Mouse (Mus musculus): ENCODE results near the gene Pet100. TPM values are rescaled to one million over a fixed set of nuclear protein-coding genes. Genes with fewer than 3 reads are reported as not detected.
"Not testable (repeated sequence)": the region's sequence is repeated elsewhere in the genome, so short reads cannot be mapped to it uniquely, and the experiment has no call there.

Gene Pet100
- 83.5 and 91.0 TPM in 2 replicates for polyA plus RNA-seq (2015; fragmentation: Nextera tagmentation; extraction: Ambion mirVana)

- H3K27ac ChIP-seq = no peak within 1 kb of the TSS
- WGBS = under 1% methylated on average over 33 of the region's 37 CpGs
- ATAC-seq (ENCODE audit: borderline replicate concordance, extremely low read depth, low FRiP score, low TSS enrichment) = peak; percentile 98
Measured at GRCm38 (mm10) chr8:3621199-3621970, at the start of gene Pet100, which contains the start of gene Xab2. TSS of gene Pet100 (plus strand) at chr8:3621548. TSS of gene Xab2 (minus strand) at chr8:3621316.

GRCm38 (mm10) chr8:3574546-3574945, 46.8 kb upstream of the Pet100 start:
- 0 out of 2 replicates have a peak, but pooled peaks cover 3% of the 10 kb centered on the region for H3K4me1 ChIP-seq
- no peaks in the 10 kb centered on the region for H3K27me3 ChIP-seq
- H3K9ac ChIP-seq = no peak overlapping the region
- ATAC-seq (ENCODE audit: borderline replicate concordance, extremely low read depth, low FRiP score, low TSS enrichment) = no peak
- 87% methylated on average over 3 of the region's 3 CpGs for WGBS
- H3K27ac ChIP-seq = no peak overlapping the region
- no peaks in the 10 kb centered on the region for H3K36me3 ChIP-seq
- no peak overlapping the region for H3K4me3 ChIP-seq
- H3K4me2 ChIP-seq = no peak overlapping the region
- no peaks in the 10 kb centered on the region for H3K9me3 ChIP-seq

More at GRCm38 (mm10) chr8:3621199-3621970, at the start of gene Pet100, which contains the start of gene Xab2:
- peak within 1 kb of the TSS; percentile 79 for H3K4me3 ChIP-seq
- H3K9ac ChIP-seq = peak within 1 kb of the TSS; percentile 71
- peaks cover 10% of the 10 kb centered on the region for H3K36me3 ChIP-seq
- no peaks in the 10 kb centered on the region for H3K9me3 ChIP-seq
- H3K4me1 ChIP-seq = peaks cover 17% of the 10 kb centered on the region
- no peaks in the 10 kb centered on the region for H3K27me3 ChIP-seq
- H3K4me2 ChIP-seq = peak within 1 kb of the TSS; percentile 68

- Histone ChIP-seq H3K4me3 (no peak overlapping the region), H3K36me3 (no peaks in the 10 kb centered on the region), H3K27ac (no peak overlapping the region), H3K4me1 (0 out of 2 replicates have a peak, but pooled peaks cover 4% of the 10 kb centered on the region), H3K4me2 (no peak overlapping the region), H3K9ac (no peak overlapping the region), H3K9me3 (no peaks in the 10 kb centered on the region), H3K27me3 (no peaks in the 10 kb centered on the region)
- ATAC-seq (ENCODE audit: borderline replicate concordance, extremely low read depth, low FRiP score, low TSS enrichment) = no peak
- 64% methylated on average over 15 of the region's 15 CpGs for WGBS
Measured at GRCm38 (mm10) chr8:3576211-3576960, 45.0 kb upstream of the Pet100 start.

GRCm38 (mm10) chr8:3579390-3580364, 41.7 kb upstream of the Pet100 start:
- H3K27ac ChIP-seq = peak overlapping the region; percentile 25

GRCm38 (mm10) chr8:3581961-3582360, 39.4 kb upstream of the Pet100 start:
- not testable (repeated sequence) for H3K27me3 ChIP-seq; H3K27ac ChIP-seq; H3K36me3 ChIP-seq; ATAC-seq (ENCODE audit: borderline replicate concordance, extremely low read depth, low FRiP score, low TSS enrichment); H3K4me2 ChIP-seq; H3K4me1 ChIP-seq; H3K4me3 ChIP-seq; H3K9me3 ChIP-seq; H3K9ac ChIP-seq
- 87% methylated on average over 3 of the region's 3 CpGs for WGBS

More at GRCm38 (mm10) chr8:3579390-3580364, 41.7 kb upstream of the Pet100 start:
- H3K4me1 ChIP-seq = 0 out of 2 replicates have a peak, but pooled peaks cover 4% of the 10 kb centered on the region
- peak; percentile 67 for ATAC-seq (ENCODE audit: borderline replicate concordance, extremely low read depth, low FRiP score, low TSS enrichment)
- H3K27me3 ChIP-seq = no peaks in the 10 kb centered on the region
- 58% methylated on average over 9 of the region's 9 CpGs for WGBS
- no peak overlapping the region for H3K9ac ChIP-seq
- H3K4me2 ChIP-seq = no peak overlapping the region
- H3K9me3 ChIP-seq = no peaks in the 10 kb centered on the region
- no peaks in the 10 kb centered on the region for H3K36me3 ChIP-seq
- H3K4me3 ChIP-seq = no peak overlapping the region

- no peak overlapping the region for H3K27ac ChIP-seq
- no peak overlapping the region for H3K4me3 ChIP-seq
- ATAC-seq (ENCODE audit: borderline replicate concordance, extremely low read depth, low FRiP score, low TSS enrichment) = no peak
- no peak overlapping the region for H3K4me2 ChIP-seq
- 0 out of 2 replicates have a peak, but pooled peaks cover 7% of the 10 kb centered on the region for H3K4me1 ChIP-seq
- WGBS = 77% methylated on average over 2 of the region's 2 CpGs
- no peaks in the 10 kb centered on the region for H3K9me3 ChIP-seq
- H3K9ac ChIP-seq = no peak overlapping the region
- peaks cover 23% of the 10 kb centered on the region for H3K27me3 ChIP-seq
- no peaks in the 10 kb centered on the region for H3K36me3 ChIP-seq
Measured at GRCm38 (mm10) chr8:3586452-3586851, 34.9 kb upstream of the Pet100 start.

- Histone ChIP-seq H3K4me2 (peak within 1 kb of the TSS; percentile 71), H3K9ac (peak within 1 kb of the TSS; percentile 47), H3K36me3 (no peaks in the 10 kb centered on the region), H3K27me3 (peaks cover 23% of the 10 kb centered on the region), H3K4me1 (0 out of 2 replicates have a peak, but pooled peaks cover 7% of the 10 kb centered on the region), H3K9me3 (no peaks in the 10 kb centered on the region), H3K4me3 (peak within 1 kb of the TSS; percentile 55), H3K27ac (peak within 1 kb of the TSS; percentile 74)
- 3% methylated on average over 7 of the region's 7 CpGs for WGBS
- no peak; the same call in 1 of the 2 replicates for ATAC-seq (ENCODE audit: borderline replicate concordance, extremely low read depth, low FRiP score, low TSS enrichment)
Measured at GRCm38 (mm10) chr8:3586993-3587390, 34.4 kb upstream of the Pet100 start, which contains the start of gene Camsap3. TSS of gene Camsap3 (plus strand) at chr8:3587293.

- 0 out of 2 replicates have a peak, but pooled peaks cover 7% of the 10 kb centered on the region for H3K4me1 ChIP-seq
- peaks cover 23% of the 10 kb centered on the region for H3K27me3 ChIP-seq
- peak overlapping the region; percentile 71 for H3K4me2 ChIP-seq
- H3K9me3 ChIP-seq = no peaks in the 10 kb centered on the region
- no peaks in the 10 kb centered on the region for H3K36me3 ChIP-seq
- peak overlapping the region; percentile 55 for H3K4me3 ChIP-seq
- peak overlapping the region; percentile 74 for H3K27ac ChIP-seq
- peak; percentile 72 for ATAC-seq (ENCODE audit: borderline replicate concordance, extremely low read depth, low FRiP score, low TSS enrichment)
- WGBS = 1% methylated on average over 77 of the region's 77 CpGs
- H3K9ac ChIP-seq = peak overlapping the region; percentile 47
Measured at GRCm38 (mm10) chr8:3587391-3588257, 33.7 kb upstream of the Pet100 start.

GRCm38 (mm10) chr8:3588258-3588633, 33.1 kb upstream of the Pet100 start:
- H3K27ac ChIP-seq = peak overlapping the region; percentile 74
- peak; percentile 36; the same call in 1 of the 2 replicates for ATAC-seq (ENCODE audit: borderline replicate concordance, extremely low read depth, low FRiP score, low TSS enrichment)
- 0 out of 2 replicates have a peak, but pooled peaks cover 7% of the 10 kb centered on the region for H3K4me1 ChIP-seq
- 3% methylated on average over 11 of the region's 11 CpGs for WGBS
- H3K9ac ChIP-seq = peak overlapping the region; percentile 47
- H3K9me3 ChIP-seq = no peaks in the 10 kb centered on the region
- peaks cover 23% of the 10 kb centered on the region for H3K27me3 ChIP-seq
- peak overlapping the region; percentile 71 for H3K4me2 ChIP-seq
- peak overlapping the region; percentile 55 for H3K4me3 ChIP-seq
- no peaks in the 10 kb centered on the region for H3K36me3 ChIP-seq

- ATAC-seq (ENCODE audit: borderline replicate concordance, extremely low read depth, low FRiP score, low TSS enrichment) = no peak
- Histone ChIP-seq H3K9ac (no peak overlapping the region), H3K27me3 (peaks cover under 1% of the 10 kb centered on the region; the same call in 1 of the 2 replicates), H3K4me2 (no peak overlapping the region), H3K4me3 (no peak overlapping the region), H3K36me3 (no peaks in the 10 kb centered on the region), H3K9me3 (no peaks in the 10 kb centered on the region), H3K27ac (no peak overlapping the region), H3K4me1 (no peaks in the 10 kb centered on the region)
- WGBS = 58% methylated on average over 3 of the region's 3 CpGs
Measured at GRCm38 (mm10) chr8:3593470-3593869, 27.9 kb upstream of the Pet100 start.

Measured in lung, embryonic 15.5 days (tissue).